Mouse (Mus musculus): ENCODE measurements at regions not wholly inside any gene's neighbourhood (a gene's known extent, or its start where the extent isn't known, plus 50 kb on each side); places are given as distances from the start of the nearest gene placed in this dataset.

DNA sequence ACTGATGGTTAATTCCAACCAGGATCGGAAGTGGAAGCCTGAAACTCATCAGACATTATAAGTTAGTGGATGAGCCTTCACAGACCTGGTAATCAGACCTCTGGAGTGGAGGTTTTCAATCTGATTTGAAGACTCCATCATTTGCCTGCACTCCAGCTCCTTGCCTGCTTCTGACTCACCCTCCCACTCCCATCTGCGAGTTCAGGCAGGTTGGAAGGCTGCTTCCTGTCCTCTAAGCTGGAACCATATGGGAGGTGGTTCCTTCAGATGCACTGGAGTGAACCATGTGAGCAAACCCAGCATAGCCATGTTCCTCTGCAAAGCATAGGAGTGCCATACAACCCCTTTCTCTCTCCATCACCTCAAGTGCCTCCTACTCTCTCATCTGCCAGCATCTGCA lies 114.6 kb downstream of the Spata19 start:
- no peak for TF ChIP-seq CTCF (IDR thresholded peaks at IDR 0.05)
- no peak for TF ChIP-seq EP300 (IDR thresholded peaks at IDR 0.05)

Measured in lung, postnatal 0 days (tissue).